Mouse (Mus musculus) forebrain, embryonic 16.5 days (tissue): ENCODE data around the gene Sec22c. TPM values are rescaled to one million over a fixed set of nuclear protein-coding genes. Genes with fewer than 3 reads are reported as not detected.
A peak's percentile ranks its signal among the peaks of the same experiment; 100 is the strongest.

Experiments used
- ATAC-seq: fragments of 200-750 bp; cut with Nextera tagmentation; 2 replicates; pipeline ENCODE4 v1.8.0; 2017; ENCODE audit warnings: mild to moderate bottlenecking, moderate library complexity
- H3K27ac ChIP-seq: fragments of 300-500 bp; sonication (generic); 2 replicates; pipeline ENCODE4 v1.5.1; 2014; ENCODE audit warnings: low read length, control low read depth
- H3K27me3 ChIP-seq: fragments of 300-500 bp; sonication (generic); replicated peaks from 2 replicates; pipeline ENCODE4 v1.6.1; 2014; ENCODE audit warnings: low read length; ENCODE audit not compliant: control insufficient read depth, insufficient read depth
- H3K36me3 ChIP-seq: fragments of 300-500 bp; sonication (generic); 2 replicates; pipeline ENCODE4 v1.6.1; 2014; ENCODE audit not compliant: control insufficient read depth, insufficient read depth
- H3K4me1 ChIP-seq: fragments of 300-500 bp; sonication (generic); replicated peaks from 2 replicates; pipeline ENCODE4 v1.6.1; 2014; ENCODE audit warnings: low read length; ENCODE audit not compliant: control insufficient read depth, insufficient read depth
- H3K4me2 ChIP-seq: fragments of 300-500 bp; sonication (generic); 2 replicates; pipeline ENCODE4 v1.6.1; 2014; ENCODE audit warnings: mild to moderate bottlenecking, low read length, control low read depth
- H3K4me3 ChIP-seq: fragments of 300-500 bp; sonication (generic); replicated peaks from 2 replicates; pipeline ENCODE4 v1.5.1; 2014; ENCODE audit warnings: mild to moderate bottlenecking, low read length, control low read depth
- H3K9ac ChIP-seq: fragments of 300-500 bp; sonication (generic); replicated peaks from 2 replicates; pipeline ENCODE4 v1.6.1; 2014; ENCODE audit warnings: low read depth, low read length, control low read depth
- H3K9me3 ChIP-seq: fragments of 300-500 bp; sonication (generic); 2 replicates; pipeline ENCODE4 v1.6.1; 2016; ENCODE audit warnings: low read length; ENCODE audit not compliant: control insufficient read depth
- WGBS: fragments of 180-500 bp; shearing (Covaris S2); extraction: QIAGEN DNeasy Blood & Tissue Kit; methylation state at CpG from one replicate; pipeline ENCODE4 v1.1.7; 2014; 5-methylcytosine and 5-hydroxymethylcytosine counted together
- polyA plus RNA-seq: library from polyadenylated mRNA; unstranded; fragments of >200 nt; fragmentation: Nextera tagmentation; extraction: Ambion mirVana; gene quantifications from 2 replicates; pipeline ENCODE4 v1.2.1, GENCODE M21; 2015

Gene Sec22c
- polyA plus RNA-seq = 37.9 and 40.0 TPM in 2 replicates

- peak; percentile 97 for ATAC-seq
- peak within 1 kb of the TSS; percentile 87 for H3K4me3 ChIP-seq
- WGBS = under 1% methylated on average over 66 of the region's 69 CpGs
- no peaks in the 10 kb centered on the region for H3K27me3 ChIP-seq
- peaks cover under 1% of the 10 kb centered on the region; the same call in 1 of the 2 replicates for H3K36me3 ChIP-seq
- H3K9me3 ChIP-seq = no peaks in the 10 kb centered on the region
- H3K9ac ChIP-seq = peak within 1 kb of the TSS; percentile 88
- peak within 1 kb of the TSS; percentile 97 for H3K4me2 ChIP-seq
- H3K27ac ChIP-seq = peak within 1 kb of the TSS; percentile 82
- H3K4me1 ChIP-seq = peaks cover 30% of the 10 kb centered on the region
Measured at GRCm38 (mm10) chr9:121704646-121705625, at the start of gene Sec22c. Sec22c (minus strand) TSS chr9:121705490.

DNA sequence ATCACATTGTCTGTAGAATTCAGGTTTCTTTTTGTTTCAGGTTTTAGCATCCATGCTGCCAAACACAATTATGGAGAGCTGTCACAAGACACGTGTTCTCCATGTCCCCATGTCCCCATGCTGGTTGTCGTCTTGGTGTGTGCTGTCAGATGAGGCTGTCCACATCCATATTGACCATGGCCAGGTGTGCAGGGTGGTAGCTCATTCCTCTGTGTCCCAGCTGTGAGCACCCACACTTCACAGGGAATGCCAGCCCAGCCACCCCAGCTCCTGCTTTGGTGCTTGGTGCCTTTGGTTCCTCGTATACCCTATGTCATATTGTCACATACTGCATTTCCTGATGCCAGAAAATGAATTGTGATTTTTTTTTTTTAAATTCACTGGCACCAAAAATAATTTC, 49.3 kb upstream of the Sec22c start:
- H3K9me3 ChIP-seq = no peaks in the 10 kb centered on the region
- H3K4me1 ChIP-seq = peaks cover 10% of the 10 kb centered on the region
- no peak overlapping the region for H3K9ac ChIP-seq
- H3K4me2 ChIP-seq = no peak overlapping the region
- no peaks in the 10 kb centered on the region for H3K27me3 ChIP-seq
- H3K27ac ChIP-seq = no peak overlapping the region
- H3K36me3 ChIP-seq = peaks cover 41% of the 10 kb centered on the region
- 86% methylated on average over 3 of the region's 3 CpGs for WGBS
- no peak overlapping the region for H3K4me3 ChIP-seq
- ATAC-seq = no peak

DNA sequence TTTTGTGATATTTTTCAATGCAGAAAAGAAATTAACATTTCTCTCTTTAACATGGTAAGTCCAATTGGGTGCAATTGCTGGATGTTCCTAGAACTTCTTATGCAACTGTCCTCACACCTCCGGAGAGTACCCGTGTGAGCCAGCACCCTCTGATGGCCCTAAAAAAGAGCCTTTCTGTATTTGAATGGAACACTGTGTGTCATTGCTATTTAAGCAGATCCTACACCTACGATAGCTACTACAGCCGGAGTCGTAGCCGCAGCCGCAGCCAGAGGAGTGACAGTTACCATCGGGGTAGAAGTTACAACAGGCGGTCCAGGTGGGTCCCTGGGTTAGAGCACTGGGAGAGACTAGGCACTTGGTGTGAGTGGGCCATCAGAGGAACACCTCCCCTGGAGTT, 47.5 kb upstream of the Sec22c start:
- no peak for ATAC-seq
- H3K27me3 ChIP-seq = no peaks in the 10 kb centered on the region
- H3K36me3 ChIP-seq = peaks cover 55% of the 10 kb centered on the region
- H3K4me2 ChIP-seq = no peak overlapping the region
- no peak overlapping the region for H3K27ac ChIP-seq
- H3K9ac ChIP-seq = no peak overlapping the region
- 96% methylated on average over 9 of the region's 9 CpGs for WGBS
- H3K9me3 ChIP-seq = no peaks in the 10 kb centered on the region
- H3K4me3 ChIP-seq = no peak overlapping the region
- no peaks in the 10 kb centered on the region for H3K4me1 ChIP-seq

DNA sequence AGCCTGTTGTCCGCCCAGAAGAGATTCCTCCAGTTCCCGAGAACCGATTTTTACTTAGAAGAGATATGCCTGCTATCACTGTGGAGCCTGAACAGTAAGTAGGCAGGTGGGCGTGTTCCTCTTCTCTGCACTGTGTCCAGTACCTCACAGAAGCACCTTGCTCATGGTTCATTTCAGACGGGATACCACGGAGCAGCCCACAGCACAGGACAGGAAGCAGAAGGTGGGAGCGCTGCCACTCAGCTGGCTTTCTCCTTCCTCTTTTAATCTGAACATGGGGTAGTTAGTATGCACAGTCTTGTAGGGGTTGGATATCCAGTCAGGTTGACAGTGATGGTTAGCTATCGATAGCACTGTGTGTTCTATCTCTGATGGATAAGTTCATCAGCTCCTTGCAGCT, 38.8 kb upstream of the Sec22c start:
- H3K4me3 ChIP-seq = no peak overlapping the region
- no peaks in the 10 kb centered on the region for H3K4me1 ChIP-seq
- 93% methylated on average over 8 of the region's 8 CpGs for WGBS

GRCm38 (mm10) chr9:121741168-121741567, 35.9 kb upstream of the Sec22c start:
- 89% methylated on average over 3 of the region's 3 CpGs for WGBS

More for the DNA sequence above, 38.8 kb upstream of the Sec22c start:
- H3K4me2 ChIP-seq = no peak overlapping the region
- no peaks in the 10 kb centered on the region for H3K27me3 ChIP-seq
- H3K9me3 ChIP-seq = no peaks in the 10 kb centered on the region
- peaks cover 40% of the 10 kb centered on the region for H3K36me3 ChIP-seq
- H3K27ac ChIP-seq = no peak overlapping the region
- no peak overlapping the region for H3K9ac ChIP-seq
- ATAC-seq = no peak

DNA sequence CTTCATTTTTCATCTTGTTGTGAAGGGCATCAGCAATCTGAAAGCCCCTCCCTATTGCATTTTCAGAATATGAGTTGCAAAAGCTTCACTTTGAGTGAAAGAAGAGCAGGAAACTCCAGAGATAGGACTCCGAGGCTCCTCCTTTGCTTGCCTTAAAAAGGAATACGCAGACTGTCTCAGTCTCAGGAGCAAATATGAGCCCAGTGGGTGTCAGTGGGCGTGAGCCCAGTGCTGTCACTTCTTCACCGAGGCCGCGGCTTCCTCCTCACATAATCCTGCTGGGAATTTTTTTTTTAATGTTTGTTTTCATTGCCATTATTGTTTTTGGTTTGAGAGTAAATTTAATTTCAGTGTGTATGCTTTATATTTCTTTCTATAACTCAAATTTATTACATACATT, 35.2 kb upstream of the Sec22c start:
- no peaks in the 10 kb centered on the region for H3K9me3 ChIP-seq
- 91% methylated on average over 6 of the region's 6 CpGs for WGBS
- H3K4me1 ChIP-seq = no peaks in the 10 kb centered on the region
- no peaks in the 10 kb centered on the region for H3K27me3 ChIP-seq
- peaks cover 20% of the 10 kb centered on the region for H3K36me3 ChIP-seq
- H3K27ac ChIP-seq = no peak overlapping the region
- no peak overlapping the region for H3K9ac ChIP-seq
- H3K4me2 ChIP-seq = no peak overlapping the region
- H3K4me3 ChIP-seq = no peak overlapping the region
- no peak for ATAC-seq

More at GRCm38 (mm10) chr9:121741168-121741567, 35.9 kb upstream of the Sec22c start:
- Histone ChIP-seq H3K9me3 (no peaks in the 10 kb centered on the region), H3K9ac (no peak overlapping the region), H3K4me1 (no peaks in the 10 kb centered on the region), H3K27me3 (no peaks in the 10 kb centered on the region), H3K4me2 (no peak overlapping the region), H3K27ac (no peak overlapping the region), H3K4me3 (no peak overlapping the region), H3K36me3 (peaks cover 22% of the 10 kb centered on the region)
- ATAC-seq = no peak

DNA sequence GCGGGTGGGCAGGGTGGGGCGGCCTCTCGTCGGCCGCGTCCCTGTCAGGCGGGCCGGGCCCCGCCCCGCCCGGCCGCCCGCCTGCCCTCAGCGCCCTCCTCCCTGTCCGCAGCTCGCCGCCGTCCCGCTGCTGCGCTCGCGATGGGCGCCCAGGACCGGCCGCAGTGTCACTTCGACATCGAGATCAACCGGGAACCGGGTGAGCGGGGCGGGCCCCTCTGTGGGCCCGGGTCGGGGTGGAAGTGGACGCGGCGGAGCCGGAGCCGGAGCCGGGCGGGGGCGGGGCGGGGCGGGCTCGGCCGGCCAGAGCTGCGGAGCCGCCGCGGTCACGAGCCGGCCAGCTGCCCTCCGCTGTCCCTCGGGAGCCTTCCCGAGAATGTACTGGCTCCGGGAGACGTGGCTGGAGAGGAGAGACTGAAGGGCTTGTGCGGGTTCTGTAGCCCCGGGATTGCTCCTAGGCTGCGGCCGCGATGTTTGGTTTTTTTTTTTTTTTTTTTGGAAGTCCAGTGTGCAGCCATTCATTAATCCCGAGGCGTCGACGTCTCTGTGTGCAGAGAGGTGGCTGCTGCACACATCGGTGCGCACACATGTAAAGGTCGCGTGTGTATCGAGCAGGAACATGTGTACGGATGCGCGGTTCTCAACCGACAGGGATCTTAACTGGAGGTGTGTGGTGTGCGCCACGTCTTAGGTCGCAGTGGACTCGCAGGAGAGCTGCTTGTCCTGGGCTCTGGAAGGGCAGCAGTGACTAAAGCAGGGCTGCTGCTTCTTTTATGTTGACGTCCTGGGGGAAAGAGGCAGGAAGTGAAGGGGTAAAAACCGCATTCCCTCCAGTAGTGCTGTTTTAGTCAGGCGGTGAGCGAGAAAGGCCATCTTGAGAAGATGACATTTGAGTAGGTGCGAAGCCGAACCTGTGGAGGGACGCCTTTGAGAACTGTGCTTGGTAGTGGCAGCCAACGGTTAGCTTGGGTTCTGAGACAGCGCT, 14.3 kb upstream of the Sec22c start:
- Histone ChIP-seq H3K27me3 (no peaks in the 10 kb centered on the region), H3K9me3 (no peaks in the 10 kb centered on the region), H3K4me1 (peaks cover 18% of the 10 kb centered on the region), H3K27ac (peak overlapping the region; percentile 82), H3K36me3 (peaks cover 2% of the 10 kb centered on the region; the same call in 1 of the 2 replicates), H3K4me2 (peak overlapping the region; percentile 96), H3K4me3 (peak overlapping the region; percentile 91), H3K9ac (peak overlapping the region; percentile 87)
- ATAC-seq = peak; percentile 55; the same call in 1 of the 2 replicates
- under 1% methylated on average over 69 of the region's 87 CpGs for WGBS

GRCm38 (mm10) chr9:121718792-121719318, 13.6 kb upstream of the Sec22c start, which contains the start of gene Nktr:
Nktr (plus strand) TSS chr9:121719169.
- peak; percentile 99 for ATAC-seq
- WGBS = under 1% methylated on average over 56 of the region's 61 CpGs
- H3K27me3 ChIP-seq = no peaks in the 10 kb centered on the region

More at GRCm38 (mm10) chr9:121718792-121719318, 13.6 kb upstream of the Sec22c start, which contains the start of gene Nktr:
- no peaks in the 10 kb centered on the region for H3K9me3 ChIP-seq
- H3K27ac ChIP-seq = peak within 1 kb of the TSS; percentile 88
- peak within 1 kb of the TSS; percentile 96 for H3K4me2 ChIP-seq
- peak within 1 kb of the TSS; percentile 91 for H3K4me3 ChIP-seq
- H3K36me3 ChIP-seq = peaks cover 2% of the 10 kb centered on the region; the same call in 1 of the 2 replicates
- H3K9ac ChIP-seq = peak within 1 kb of the TSS; percentile 87
- peaks cover 18% of the 10 kb centered on the region for H3K4me1 ChIP-seq
